Mouse (Mus musculus): ENCODE data around the gene Ctnnb1.

DNA sequence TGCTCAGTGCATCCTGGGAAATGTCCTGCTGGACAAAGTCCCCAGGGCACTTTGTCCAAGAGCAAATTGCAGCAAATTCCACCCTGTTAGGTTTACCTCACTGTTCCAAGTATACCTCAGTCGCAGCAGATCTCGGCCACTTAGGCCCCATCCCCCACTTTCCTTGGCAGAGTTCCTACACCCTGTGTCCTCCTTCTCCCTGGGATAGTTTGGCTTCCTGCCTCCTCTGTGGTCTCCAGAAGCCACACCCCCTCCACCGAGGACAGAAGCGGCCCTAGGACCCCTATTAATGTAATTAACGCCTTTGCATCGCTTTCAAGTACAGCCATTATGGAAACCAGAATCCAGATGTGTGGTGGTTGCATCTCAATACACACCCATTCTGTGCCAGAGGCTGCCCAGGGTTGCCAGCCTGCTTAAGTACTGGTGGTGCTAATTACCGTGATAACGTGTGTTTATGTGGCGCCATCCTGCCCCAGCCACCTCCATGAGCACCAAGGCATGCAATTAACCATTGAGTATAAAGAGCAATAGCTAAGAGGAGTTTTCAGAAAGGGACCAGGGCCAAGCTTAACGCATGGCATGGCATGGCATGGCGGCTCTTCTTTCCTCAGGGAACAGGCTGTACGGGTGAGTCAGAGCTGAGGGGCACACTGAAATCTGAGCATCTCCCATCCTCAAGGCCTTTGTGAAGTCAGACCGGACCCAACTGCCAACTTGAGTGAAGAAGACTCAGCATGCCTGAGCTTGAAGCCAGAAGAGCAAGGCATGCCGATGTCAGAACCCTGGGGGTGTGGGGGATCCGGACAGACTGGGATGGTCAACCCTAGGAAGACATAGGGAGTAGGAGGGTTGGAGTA is 72.9 kb downstream of the Ctnnb1 start:
- no peak for TF ChIP-seq CTCF (IDR thresholded peaks at IDR 0.05; ENCODE audit: borderline replicate concordance, extremely low read depth, insufficient read depth, insufficient read length)
- no peak for TF ChIP-seq POLR2A (IDR thresholded peaks at IDR 0.05; ENCODE audit: borderline replicate concordance, extremely low read depth, insufficient read depth, insufficient read length, poor library complexity, severe bottlenecking)
